Mouse (Mus musculus) testis, postnatal 14 days (tissue): ENCODE measurements around the gene Prss38.

ENCODE experiments used
- DNase-seq: peaks from one replicate; pipeline ENCODE4 v3.0.0; 2021; ENCODE audit warnings: low spot score

Gene Prss38

GRCm38 (mm10) chr11:59324777-59325176, 50.7 kb downstream of the Prss38 start:
- no peak for DNase-seq

- no peak for DNase-seq
These were observed 52.5 kb downstream of the Prss38 start for GRCm38 (mm10) chr11:59322988-59323387.
